Mouse (Mus musculus): ENCODE data around the gene Cdc25b.

Gene Cdc25b

DNA sequence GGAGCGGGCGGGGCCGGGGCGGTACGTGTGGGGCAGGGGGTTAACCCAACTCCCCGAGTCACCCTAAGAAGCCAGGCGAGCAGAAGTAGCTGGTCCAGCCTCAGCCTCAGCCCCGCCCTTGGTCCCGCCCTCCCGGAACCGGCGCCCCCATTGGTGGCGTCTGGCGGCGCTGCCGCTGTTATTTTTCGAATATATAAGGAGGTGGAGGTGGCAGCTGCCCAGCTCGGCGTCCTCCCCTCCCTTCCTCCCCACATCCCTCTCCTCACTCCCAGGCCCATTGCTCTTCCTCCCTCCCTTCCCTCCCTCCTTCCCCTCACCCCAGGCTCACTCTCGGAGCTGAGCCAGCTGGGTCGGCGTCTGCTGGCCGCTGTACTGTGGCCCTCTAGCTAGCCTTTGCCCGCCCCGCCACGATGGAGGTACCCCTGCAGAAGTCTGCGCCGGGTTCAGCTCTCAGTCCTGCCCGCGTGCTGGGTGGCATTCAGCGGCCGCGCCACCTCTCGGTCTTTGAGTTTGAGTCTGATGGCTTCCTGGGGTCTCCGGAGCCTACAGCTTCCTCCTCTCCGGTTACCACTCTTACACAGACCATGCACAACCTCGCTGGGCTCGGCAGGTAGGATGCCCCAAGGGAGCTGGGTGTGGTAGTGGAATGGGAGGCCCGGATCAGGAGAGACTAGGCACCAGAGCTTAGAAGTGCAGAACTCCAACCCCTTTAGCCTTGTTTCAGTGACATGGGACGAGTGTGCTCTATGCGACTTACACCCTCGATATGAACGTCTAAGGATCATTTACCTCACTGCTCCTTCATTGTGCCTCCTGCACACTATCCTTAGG, at the start of gene Cdc25b, which contains the start of gene Spef1:
Cdc25b (plus strand) TSS at position 179 of the 831 bp plus-strand sequence.
Spef1 (minus strand) TSS at position 512 of the 831 bp plus-strand sequence.
- peak; percentile 82 to 87 for DNase-seq

- no peak for DNase-seq
Measured at GRCm38 (mm10) chr2:131138296-131138695, 48.5 kb upstream of the Cdc25b start.

DNA sequence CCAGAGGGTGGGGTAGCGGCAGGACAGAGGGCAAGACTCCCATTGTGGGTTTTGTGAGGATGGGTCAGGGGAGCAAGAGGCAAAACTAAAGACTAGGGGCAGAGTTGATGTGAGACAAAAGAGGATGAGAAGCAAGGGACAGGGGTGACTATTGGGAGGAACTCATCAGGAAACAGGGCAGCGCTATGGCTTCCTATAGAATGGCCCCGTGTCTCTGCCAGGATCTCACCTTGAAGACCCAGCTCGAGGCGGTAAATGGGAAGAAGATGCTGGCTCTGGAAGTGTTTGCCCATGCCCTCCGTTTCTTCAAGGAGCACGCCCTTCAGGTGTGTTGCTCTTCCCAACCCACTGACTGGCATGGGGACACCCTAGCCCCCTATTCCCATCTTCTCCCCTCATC, 48.0 kb upstream of the Cdc25b start:
- no peak for DNase-seq

- no peak for DNase-seq
Measured at GRCm38 (mm10) chr2:131139287-131139686, 47.5 kb upstream of the Cdc25b start.

DNA sequence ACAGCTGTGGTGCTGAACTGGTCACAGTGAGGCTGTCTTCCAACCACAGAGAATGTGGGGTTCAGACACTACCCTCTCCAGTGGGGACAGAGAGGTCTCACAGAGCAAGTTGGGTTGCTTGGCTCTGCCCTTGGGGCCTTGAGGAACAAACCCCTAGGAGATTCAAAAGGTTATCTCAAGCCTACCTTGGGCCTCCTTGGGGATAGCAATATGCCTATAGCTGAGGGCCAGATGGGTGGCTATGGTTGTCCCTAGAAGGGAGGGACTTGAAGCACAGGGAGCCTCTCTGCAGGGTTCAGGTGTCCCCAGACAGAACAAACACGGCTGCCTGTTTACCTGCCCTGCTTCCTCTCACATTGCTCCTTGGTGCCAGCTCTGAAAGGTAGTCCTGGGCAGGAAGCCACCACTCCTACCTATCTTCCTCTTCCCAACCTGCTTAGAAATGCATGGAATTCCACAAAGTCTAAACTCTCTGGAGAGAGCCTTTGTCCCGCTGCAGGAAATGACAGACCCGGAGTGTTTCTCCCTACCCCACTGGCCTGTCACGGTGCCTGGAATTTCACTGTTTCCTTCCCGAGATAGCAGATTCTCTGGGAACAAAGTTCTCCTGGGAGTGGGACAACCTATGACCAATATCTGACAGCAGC, 46.7 kb upstream of the Cdc25b start:
- no peak for DNase-seq

GRCm38 (mm10) chr2:131140533-131140905, 46.2 kb upstream of the Cdc25b start:
- DNase-seq, result no peak

- DNase-seq, result no peak
Measured at GRCm38 (mm10) chr2:131141336-131141986, 45.3 kb upstream of the Cdc25b start.

DNA sequence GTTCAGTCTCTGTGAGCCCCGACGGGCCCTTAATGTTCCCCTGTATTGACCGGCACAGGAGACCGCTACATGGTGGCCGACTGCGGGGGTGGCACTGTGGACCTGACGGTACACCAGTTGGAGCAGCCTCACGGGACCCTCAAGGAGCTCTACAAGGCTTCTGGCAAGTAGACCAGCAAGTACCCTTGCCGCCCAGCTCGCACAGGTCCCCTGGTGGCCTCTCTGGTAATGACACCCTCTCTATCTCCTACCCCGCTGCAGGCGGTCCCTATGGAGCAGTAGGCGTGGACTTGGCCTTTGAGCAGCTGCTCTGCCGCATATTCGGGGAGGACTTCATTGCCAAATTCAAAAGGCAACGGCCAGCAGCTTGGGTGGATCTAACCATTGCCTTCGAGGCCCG, 44.2 kb upstream of the Cdc25b start:
- peak; percentile 31 to 33 for DNase-seq

- DNase-seq, result no peak
Measured at GRCm38 (mm10) chr2:131143007-131143780, 43.6 kb upstream of the Cdc25b start.

DNA sequence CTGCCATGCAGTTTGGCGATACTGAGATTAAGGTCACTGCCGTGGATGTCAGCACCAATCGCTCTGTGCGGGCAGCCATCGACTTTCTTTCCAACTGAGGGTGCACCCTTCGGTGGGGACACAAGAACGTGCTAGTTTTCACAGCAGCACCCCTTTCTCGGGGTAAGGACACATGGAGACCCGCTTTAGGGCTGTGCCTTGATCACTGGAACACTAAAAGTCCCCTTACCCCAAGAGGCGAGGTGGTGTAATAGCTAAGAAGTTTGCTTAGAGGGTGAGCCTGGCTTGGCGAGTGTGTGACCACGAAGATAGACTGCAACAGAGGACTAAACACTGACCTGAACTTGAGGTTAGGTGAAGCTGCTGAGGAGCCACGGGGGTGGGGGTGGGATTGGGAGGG, 41.6 kb upstream of the Cdc25b start:
- DNase-seq, result no peak

- DNase-seq, result no peak
Measured at GRCm38 (mm10) chr2:131145536-131145935, 41.2 kb upstream of the Cdc25b start.

DNA sequence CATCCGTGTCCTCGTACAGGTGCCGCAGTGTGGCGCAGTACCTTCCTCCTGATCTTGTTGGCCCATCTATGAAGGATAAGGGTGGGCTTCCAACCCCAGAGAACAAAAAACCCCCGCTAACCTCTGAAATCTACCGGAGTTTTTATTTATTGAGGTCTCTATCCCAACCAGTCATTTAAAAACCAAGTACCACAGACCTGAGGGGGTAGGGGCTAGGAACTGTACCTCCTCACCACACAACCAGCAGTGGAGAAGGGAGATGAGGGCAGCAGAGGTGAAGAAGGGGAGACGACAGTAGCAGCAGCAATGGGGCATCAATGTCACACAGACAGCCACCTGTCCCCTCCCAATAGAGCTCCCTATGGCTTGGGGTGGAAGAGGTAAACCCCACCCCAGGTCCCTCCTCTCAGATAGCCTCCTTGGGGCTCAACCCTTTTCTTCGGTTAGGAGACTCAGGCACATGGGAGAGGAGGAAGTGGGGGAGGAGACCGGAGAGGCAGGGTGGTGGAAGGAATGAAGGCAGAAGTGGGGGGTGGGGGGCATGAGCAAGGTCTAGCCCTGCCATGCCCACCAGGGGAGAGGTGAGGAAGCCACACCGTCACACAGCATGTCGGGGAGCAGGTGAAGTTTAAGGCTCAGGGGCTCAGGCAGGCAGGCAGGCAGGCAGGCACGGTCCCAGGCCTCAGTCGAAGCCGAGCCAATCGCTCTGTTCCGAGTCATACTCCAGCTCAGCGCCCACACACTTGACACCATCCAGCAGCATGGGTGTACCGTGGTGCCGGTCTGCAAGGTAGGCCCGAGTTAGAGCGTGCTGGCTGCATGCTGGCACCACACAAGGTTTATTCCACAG, 40.3 kb upstream of the Cdc25b start:
- DNase-seq, result no peak

DNA sequence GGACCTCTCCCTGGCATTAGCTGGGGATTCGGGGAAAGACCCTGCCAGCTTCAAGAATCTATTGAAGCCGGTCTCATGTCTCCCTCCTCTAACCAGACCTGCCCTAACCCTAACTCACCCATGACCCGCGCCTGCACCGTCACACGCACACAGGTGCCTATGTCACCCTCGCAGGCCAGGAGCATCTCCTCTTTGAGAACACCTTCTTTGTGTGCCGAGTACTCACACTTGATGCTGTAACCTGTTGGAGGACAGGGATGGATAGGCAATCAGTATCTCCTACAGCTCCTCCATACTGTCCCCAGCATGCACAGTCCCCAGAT, 39.7 kb upstream of the Cdc25b start:
- DNase-seq, result no peak

- no peak for DNase-seq
Measured at GRCm38 (mm10) chr2:131148353-131149253, 38.1 kb upstream of the Cdc25b start.

- no peak for DNase-seq
Measured at GRCm38 (mm10) chr2:131149254-131149578, 37.5 kb upstream of the Cdc25b start.

DNA sequence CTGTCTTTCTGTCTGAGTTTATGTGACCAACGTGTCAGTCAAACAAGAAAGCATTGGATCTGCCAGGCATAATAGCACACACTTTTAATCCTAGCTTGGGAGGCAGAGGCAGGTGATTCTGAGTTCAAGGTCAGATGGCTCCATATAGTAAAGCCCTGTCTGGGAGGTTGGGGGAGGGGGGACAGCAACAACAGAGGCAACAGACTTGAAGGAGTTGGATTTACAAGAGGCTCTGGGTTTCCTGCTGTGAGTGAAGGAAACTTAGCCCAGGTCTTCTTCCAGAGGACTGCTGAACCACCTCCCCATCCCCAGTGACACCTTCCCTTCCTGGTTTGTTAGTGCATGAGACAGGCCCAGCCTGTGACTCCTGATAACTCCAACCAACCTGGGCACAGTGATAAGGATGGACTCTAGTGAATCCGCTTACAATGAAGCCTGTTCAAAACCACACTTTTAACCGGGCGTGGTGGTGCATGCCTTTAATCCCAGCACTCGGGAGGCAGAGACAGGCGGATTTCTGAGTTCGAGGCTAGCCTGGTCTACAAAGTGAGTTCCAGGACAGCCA, 34.5 kb upstream of the Cdc25b start:
- DNase-seq, result no peak

DNA sequence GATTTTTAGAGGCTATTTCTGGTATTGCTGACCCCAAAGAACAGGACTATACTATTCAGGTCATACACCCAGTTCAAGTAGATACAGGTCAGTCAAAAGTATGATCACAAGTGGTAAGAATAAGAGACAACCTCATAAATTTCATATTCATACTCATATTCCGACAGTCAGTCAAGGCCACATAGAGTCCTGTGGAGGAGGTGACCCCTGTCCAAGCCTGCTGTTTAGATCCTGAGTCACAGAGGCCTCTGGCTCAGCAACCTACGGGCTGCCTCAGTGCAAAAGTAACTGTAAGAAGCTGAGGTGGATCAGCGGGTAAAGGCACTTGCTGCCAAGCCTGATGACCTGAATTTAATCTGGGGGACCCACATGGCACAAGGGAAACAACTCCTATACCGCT, 32.7 kb upstream of the Cdc25b start:
- no peak for DNase-seq

GRCm38 (mm10) chr2:131156987-131157386, 29.8 kb upstream of the Cdc25b start:
- no peak for DNase-seq

DNA sequence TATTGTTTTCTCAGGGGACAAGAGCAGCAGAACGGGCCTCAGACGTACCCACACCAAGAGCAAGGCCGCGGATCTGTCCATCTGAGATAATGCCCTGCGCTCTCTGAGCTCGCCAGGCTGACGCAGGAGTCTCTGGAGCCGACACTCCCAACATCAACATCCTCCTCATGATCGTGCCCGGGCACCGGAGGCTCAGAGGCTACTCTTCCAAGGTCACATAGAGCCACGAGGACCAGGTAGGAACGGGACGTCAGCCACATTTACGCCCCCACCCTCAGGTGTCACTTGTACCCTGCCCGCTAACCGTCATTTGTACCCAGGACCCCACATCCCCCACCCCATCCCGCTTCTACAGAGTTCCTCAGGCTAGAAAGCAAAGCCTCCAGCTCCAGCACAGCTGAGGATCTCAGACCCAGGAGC, 27.2 kb upstream of the Cdc25b start:
- no peak for DNase-seq

DNA sequence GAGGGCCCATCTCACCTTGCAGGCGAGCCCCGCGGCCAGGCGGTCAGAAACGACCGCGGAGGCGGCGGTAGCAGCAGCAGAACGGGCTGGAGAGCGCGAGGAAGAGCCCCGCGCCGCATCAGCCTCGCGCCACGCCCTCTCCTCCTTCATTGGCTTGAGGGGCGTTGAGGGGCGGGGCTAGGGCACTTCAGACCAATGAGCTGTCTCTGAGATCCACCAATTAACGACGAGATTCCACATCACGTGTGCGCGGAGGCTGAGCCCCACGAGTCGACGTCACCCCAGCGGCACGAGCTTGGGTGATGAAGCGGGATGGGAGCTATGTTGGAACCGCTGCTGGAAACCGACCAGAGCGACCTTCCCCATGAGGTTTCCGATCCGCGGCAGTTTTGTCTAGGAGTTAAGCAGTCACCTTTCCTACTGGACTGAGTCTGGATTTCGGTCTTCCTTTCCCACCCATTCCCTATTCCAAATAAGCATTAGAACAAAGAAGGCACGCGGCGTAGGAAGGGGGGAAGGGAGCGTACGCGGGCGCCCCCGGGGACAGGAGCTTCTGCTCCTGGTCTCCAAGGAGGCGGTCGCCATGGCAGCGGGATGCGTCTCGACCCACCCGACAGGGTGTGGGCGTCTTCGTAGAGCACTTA, 26.7 kb upstream of the Cdc25b start, which contains the start of gene 1700037H04Rik:
1700037H04Rik (minus strand) TSS at position 144 of the 644 bp plus-strand sequence.
- DNase-seq, result peak; percentile 96 to 99
